Mouse (Mus musculus): ENCODE data around the gene Tmem135. TPM values are rescaled to one million over a fixed set of nuclear protein-coding genes. Genes with fewer than 3 reads are reported as not detected.

Gene Tmem135
- polyA plus RNA-seq, 1 experiment from 2014 or later: 15.1 TPM

DNA sequence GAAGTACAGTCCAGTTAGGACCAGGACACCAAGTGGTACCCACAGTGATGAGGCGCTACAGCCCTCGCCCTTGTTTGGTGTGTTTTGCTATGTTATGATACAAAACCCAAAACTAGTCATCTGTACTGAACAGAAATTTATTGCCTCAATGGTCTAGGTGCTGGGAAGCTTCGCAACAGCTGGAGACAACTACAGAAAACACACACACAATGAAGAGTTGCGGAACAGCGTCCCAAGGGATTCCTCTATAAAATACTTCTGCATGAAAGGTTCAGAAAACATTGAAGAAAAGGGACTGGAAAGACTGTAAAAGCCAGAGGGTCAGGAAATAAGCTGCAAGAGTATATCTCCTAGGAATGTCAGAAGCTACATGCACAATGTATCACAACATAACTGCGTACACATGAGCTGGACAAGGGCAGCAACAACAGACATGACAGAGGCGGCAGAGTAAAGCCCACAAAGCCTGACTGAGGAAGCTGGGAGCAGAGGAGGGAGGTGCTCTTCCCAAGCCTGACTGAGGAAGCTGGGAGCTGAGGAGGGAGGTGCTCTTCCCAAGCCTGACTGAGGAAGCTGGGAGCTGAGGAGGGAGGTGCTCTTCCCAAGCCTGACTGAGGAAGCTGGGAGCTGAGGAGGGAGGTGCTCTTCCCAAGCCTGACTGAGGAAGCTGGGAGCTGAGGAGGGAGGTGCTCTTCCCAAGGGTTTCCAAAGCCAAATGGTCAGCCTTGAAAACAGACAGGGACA lies 137.8 kb downstream of the Tmem135 start:
- Histone ChIP-seq H3K4me3 (ENCODE audit: low read depth, low read length) (no peak overlapping the region), H3K4me2 (no peak overlapping the region), H3K36me3 (ENCODE audit: control insufficient read depth, insufficient read depth, low read length) (no peaks in the 10 kb centered on the region), H3K9me3 (ENCODE audit: control insufficient read depth, low read length) (no peaks in the 10 kb centered on the region), H3K9ac (ENCODE audit: low read length) (no peak overlapping the region), H3K27ac (ENCODE audit: low read depth, low read length) (no peak overlapping the region), H3K4me1 (ENCODE audit: control insufficient read depth, insufficient read depth, low read length) (no peaks in the 10 kb centered on the region), H3K27me3 (ENCODE audit: control insufficient read depth, insufficient read depth, low read length) (no peaks in the 10 kb centered on the region)
- 84% methylated on average over 7 of the region's 7 CpGs for WGBS
- ATAC-seq (ENCODE audit: low FRiP score): no peak
- DNase-seq (ENCODE audit: low spot score, missing footprints): no peak

DNA sequence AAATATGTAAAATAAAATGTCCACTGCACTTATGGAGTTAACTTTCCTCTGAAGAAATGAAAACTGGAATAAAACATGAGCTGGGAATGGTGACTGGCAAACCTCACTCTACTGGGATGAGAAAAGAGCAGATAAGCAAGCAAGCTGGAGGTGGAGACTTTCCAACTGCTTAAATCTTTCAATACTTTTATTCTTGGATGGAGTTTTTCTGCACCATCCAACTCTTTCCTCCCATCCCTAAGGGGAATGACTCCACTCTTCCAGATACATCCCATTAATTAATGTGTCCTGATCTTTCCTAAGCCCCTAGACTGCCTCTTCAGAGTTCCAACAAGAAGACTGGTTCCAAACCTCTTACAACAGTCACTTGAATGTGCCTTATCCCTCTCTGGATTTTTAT lies 143.1 kb downstream of the Tmem135 start:
- H3K4me2 ChIP-seq: no peak overlapping the region
- no peaks in the 10 kb centered on the region for H3K27me3 ChIP-seq (ENCODE audit: control insufficient read depth, insufficient read depth, low read length)
- ATAC-seq (ENCODE audit: low FRiP score) (no peak), DNase-seq (ENCODE audit: low spot score, missing footprints) (no peak)
- no peaks in the 10 kb centered on the region for H3K9me3 ChIP-seq (ENCODE audit: control insufficient read depth, low read length)
- H3K4me1 ChIP-seq (ENCODE audit: control insufficient read depth, insufficient read depth, low read length): no peaks in the 10 kb centered on the region
- no peaks in the 10 kb centered on the region for H3K36me3 ChIP-seq (ENCODE audit: control insufficient read depth, insufficient read depth, low read length)
- H3K4me3 ChIP-seq (ENCODE audit: low read depth, low read length): no peak overlapping the region
- no peak overlapping the region for H3K9ac ChIP-seq (ENCODE audit: low read length)
- H3K27ac ChIP-seq (ENCODE audit: low read depth, low read length): no peak overlapping the region

DNA sequence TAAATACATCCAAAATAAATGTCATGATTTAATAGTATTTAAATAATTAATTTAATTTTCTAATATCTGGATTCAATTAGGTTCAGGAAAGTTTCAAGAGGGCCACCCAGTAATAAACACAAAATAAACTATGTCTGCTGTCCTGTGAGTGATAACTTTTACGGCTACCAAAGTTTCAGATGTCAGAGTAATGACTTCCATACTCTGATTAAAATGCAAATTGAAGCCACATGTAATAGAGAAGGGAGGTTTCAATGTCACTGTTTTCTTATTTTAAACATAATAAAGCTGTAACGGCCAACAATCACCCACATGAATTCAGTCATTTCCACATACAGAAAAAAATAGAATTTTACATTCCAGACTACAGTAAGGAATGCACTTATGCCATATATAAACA lies 145.2 kb downstream of the Tmem135 start:
- Histone ChIP-seq H3K27ac (ENCODE audit: low read depth, low read length) (no peak overlapping the region), H3K9me3 (ENCODE audit: control insufficient read depth, low read length) (no peaks in the 10 kb centered on the region), H3K36me3 (ENCODE audit: control insufficient read depth, insufficient read depth, low read length) (no peaks in the 10 kb centered on the region), H3K4me1 (ENCODE audit: control insufficient read depth, insufficient read depth, low read length) (no peaks in the 10 kb centered on the region), H3K9ac (ENCODE audit: low read length) (no peak overlapping the region), H3K27me3 (ENCODE audit: control insufficient read depth, insufficient read depth, low read length) (no peaks in the 10 kb centered on the region), H3K4me2 (no peak overlapping the region), H3K4me3 (ENCODE audit: low read depth, low read length) (no peak overlapping the region)
- no peak for ATAC-seq (ENCODE audit: low FRiP score)
- WGBS: 79% methylated on average over 2 of the region's 2 CpGs
- no peak for DNase-seq (ENCODE audit: low spot score, missing footprints)

DNA sequence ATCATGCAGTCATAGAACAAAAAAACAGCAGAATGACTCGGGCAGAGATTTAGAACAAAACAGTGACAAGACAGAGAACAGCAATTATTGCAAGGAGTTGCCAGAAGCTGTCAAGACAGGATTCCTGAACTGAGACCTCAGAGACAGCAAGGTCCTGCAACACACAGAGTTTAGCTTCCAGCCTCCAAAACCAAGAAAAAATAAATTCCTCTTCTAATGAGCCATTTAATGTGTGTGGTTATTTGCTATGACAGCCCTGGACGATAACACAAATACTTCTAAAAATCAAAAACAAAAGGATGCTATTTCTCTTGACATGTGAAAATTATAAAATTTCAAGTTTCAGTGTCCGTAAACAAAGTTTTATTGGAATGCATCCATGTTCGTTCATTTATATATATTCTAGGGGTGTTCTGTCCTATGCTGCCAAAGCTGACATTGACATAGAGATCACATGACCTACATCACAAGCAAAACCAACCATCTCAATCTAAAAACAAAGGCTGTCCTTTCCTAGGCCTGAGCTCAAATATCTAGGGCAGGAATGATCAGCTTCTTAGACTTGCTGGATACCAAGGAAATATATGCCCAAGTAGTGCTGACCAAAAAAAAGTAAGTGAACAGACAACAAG lies 146.0 kb downstream of the Tmem135 start:
- 87% methylated on average over 4 of the region's 4 CpGs for WGBS
- Histone ChIP-seq H3K4me2 (no peak overlapping the region), H3K4me1 (ENCODE audit: control insufficient read depth, insufficient read depth, low read length) (no peaks in the 10 kb centered on the region), H3K27ac (ENCODE audit: low read depth, low read length) (no peak overlapping the region), H3K36me3 (ENCODE audit: control insufficient read depth, insufficient read depth, low read length) (no peaks in the 10 kb centered on the region), H3K4me3 (ENCODE audit: low read depth, low read length) (no peak overlapping the region), H3K27me3 (ENCODE audit: control insufficient read depth, insufficient read depth, low read length) (no peaks in the 10 kb centered on the region), H3K9ac (ENCODE audit: low read length) (no peak overlapping the region), H3K9me3 (ENCODE audit: control insufficient read depth, low read length) (no peaks in the 10 kb centered on the region)
- DNase-seq (ENCODE audit: low spot score, missing footprints) (no peak), ATAC-seq (ENCODE audit: low FRiP score) (no peak)

DNA sequence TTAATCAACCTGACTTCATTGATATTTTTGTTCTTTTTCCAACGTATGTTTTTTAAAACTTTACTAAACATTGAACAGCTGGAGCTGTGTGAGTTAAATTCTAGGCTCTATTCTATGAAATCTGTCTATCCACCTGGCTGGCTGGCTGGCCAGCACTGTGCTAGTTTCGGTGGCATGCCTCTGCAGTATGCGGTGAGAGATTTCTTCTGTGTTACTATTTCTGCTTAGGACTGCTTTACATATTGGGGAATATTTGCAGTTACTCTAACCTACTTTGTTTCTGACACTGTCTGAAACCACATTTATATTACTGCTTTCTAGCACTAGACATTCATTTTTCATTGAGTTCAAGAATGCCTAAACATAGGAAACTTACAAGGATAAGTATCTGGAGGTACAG lies 150.2 kb downstream of the Tmem135 start:
- no peaks in the 10 kb centered on the region for H3K9me3 ChIP-seq (ENCODE audit: control insufficient read depth, low read length)
- H3K9ac ChIP-seq (ENCODE audit: low read length): no peak overlapping the region
- 88% methylated on average over 3 of the region's 3 CpGs for WGBS
- no peak overlapping the region for H3K4me3 ChIP-seq (ENCODE audit: low read depth, low read length)
- DNase-seq (ENCODE audit: low spot score, missing footprints) (no peak), ATAC-seq (ENCODE audit: low FRiP score) (no peak)
- no peaks in the 10 kb centered on the region for H3K4me1 ChIP-seq (ENCODE audit: control insufficient read depth, insufficient read depth, low read length)
- no peaks in the 10 kb centered on the region for H3K36me3 ChIP-seq (ENCODE audit: control insufficient read depth, insufficient read depth, low read length)
- H3K27me3 ChIP-seq (ENCODE audit: control insufficient read depth, insufficient read depth, low read length): no peaks in the 10 kb centered on the region
- no peak overlapping the region for H3K27ac ChIP-seq (ENCODE audit: low read depth, low read length)
- H3K4me2 ChIP-seq: no peak overlapping the region

DNA sequence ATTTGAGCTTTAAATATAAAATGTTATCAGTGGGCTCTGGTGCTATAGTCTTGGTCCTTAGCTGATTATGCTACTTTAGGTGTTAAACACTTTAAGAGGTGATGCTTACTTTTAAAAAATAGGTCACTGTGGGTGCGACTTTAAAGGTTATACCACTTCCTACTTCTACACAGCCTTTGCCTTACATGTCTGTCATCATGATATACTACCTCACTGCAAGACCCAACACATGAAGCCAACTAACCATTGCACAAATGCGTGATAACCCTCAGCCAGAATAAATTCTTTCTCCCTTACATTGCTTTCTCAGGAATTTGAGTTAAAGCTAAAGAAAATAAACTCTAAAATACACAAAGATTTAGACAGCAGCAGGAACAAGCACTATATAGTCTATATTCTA lies 150.7 kb downstream of the Tmem135 start:
- H3K4me2 ChIP-seq: no peak overlapping the region
- no peaks in the 10 kb centered on the region for H3K27me3 ChIP-seq (ENCODE audit: control insufficient read depth, insufficient read depth, low read length)
- ATAC-seq (ENCODE audit: low FRiP score): no peak
- no peak overlapping the region for H3K27ac ChIP-seq (ENCODE audit: low read depth, low read length)
- H3K4me1 ChIP-seq (ENCODE audit: control insufficient read depth, insufficient read depth, low read length): no peaks in the 10 kb centered on the region
- no peak overlapping the region for H3K9ac ChIP-seq (ENCODE audit: low read length)
- H3K9me3 ChIP-seq (ENCODE audit: control insufficient read depth, low read length): no peaks in the 10 kb centered on the region
- WGBS: 90% methylated on average over 2 of the region's 2 CpGs
- DNase-seq (ENCODE audit: low spot score, missing footprints): no peak
- H3K4me3 ChIP-seq (ENCODE audit: low read depth, low read length): no peak overlapping the region
- no peaks in the 10 kb centered on the region for H3K36me3 ChIP-seq (ENCODE audit: control insufficient read depth, insufficient read depth, low read length)

DNA sequence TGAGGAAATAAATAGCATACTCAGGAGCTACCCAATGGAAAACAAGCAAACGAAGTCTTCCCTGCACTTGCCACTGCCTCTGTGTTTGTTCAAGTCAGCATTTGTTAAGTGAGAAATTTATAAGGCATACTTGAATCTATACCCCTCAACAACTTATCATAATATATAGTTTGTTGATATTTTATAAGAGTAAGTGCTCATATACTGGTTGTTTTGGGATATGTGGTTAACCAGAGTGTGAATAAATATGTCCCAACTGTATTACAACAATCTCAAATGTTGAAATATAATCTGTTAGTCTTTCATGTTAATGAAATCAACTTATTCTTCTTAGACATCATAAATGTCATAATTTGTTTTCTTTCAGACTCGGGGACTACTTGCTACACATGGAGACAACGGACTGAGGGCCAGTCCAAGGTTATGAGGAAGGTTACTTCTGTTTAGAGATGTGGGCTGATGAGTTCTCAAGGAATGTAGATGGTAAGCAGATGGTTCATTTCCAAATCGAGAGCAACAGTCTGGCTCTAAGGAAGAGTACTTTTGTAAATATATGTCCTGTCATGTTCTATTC lies 152.1 kb downstream of the Tmem135 start:
- WGBS: 85% methylated on average over 4 of the region's 4 CpGs
- Histone ChIP-seq H3K4me2 (no peak overlapping the region), H3K36me3 (ENCODE audit: control insufficient read depth, insufficient read depth, low read length) (no peaks in the 10 kb centered on the region), H3K9me3 (ENCODE audit: control insufficient read depth, low read length) (no peaks in the 10 kb centered on the region), H3K4me3 (ENCODE audit: low read depth, low read length) (no peak overlapping the region), H3K4me1 (ENCODE audit: control insufficient read depth, insufficient read depth, low read length) (no peaks in the 10 kb centered on the region), H3K27me3 (ENCODE audit: control insufficient read depth, insufficient read depth, low read length) (no peaks in the 10 kb centered on the region), H3K9ac (ENCODE audit: low read length) (no peak overlapping the region), H3K27ac (ENCODE audit: low read depth, low read length) (no peak overlapping the region)
- no peak for DNase-seq (ENCODE audit: low spot score, missing footprints)
- no peak for ATAC-seq (ENCODE audit: low FRiP score)

DNA sequence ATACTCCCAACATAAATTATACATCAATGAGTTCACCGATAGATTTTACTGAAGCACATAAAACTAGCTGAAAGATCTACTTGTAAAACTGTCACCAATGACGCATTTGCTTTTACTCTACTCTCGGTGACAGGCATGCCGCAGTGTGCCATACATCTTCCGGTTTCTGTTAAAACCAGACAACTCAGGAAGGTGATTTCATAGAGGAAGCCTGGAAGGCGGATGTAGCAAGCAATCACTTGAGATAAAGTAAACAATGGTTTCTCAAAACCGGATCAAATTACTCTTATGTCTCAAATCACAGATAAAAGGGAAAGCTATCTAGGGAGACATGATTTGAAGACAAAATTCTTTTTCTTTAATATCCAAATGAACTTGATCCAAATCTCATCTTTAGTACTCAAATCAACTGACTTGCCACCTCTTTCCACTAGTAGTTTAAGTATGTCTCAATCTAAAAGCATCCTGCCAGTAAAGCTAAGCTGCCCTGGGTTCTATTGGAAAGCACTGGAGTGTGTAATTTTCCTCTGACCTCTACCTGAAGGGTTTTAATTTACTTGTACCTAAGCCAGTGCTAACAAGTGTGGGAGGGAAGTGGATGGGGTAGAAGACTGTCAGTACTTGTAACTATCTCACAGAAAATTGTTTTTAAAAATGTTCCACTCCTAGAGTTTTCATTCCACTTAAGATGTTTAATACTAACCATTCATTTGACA lies 155.7 kb downstream of the Tmem135 start:
- WGBS: 82% methylated on average over 7 of the region's 7 CpGs
- no peak for DNase-seq (ENCODE audit: low spot score, missing footprints)
- no peak overlapping the region for H3K4me3 ChIP-seq (ENCODE audit: low read depth, low read length)
- no peak overlapping the region for H3K9ac ChIP-seq (ENCODE audit: low read length)
- no peaks in the 10 kb centered on the region for H3K4me1 ChIP-seq (ENCODE audit: control insufficient read depth, insufficient read depth, low read length)
- no peaks in the 10 kb centered on the region for H3K27me3 ChIP-seq (ENCODE audit: control insufficient read depth, insufficient read depth, low read length)
- H3K27ac ChIP-seq (ENCODE audit: low read depth, low read length): no peak overlapping the region
- ATAC-seq (ENCODE audit: low FRiP score): no peak
- H3K9me3 ChIP-seq (ENCODE audit: control insufficient read depth, low read length): no peaks in the 10 kb centered on the region
- H3K36me3 ChIP-seq (ENCODE audit: control insufficient read depth, insufficient read depth, low read length): no peaks in the 10 kb centered on the region
- no peak overlapping the region for H3K4me2 ChIP-seq
